Mouse (Mus musculus) T-helper 1 cell (primary cell): ENCODE results near the gene C8b.

Source experiments
- in situ Hi-C: fragments of 300-600 bp; cut with MboI, MseI; formaldehyde crosslinking; loops from one replicate; pipeline ENCODE4 v1.15.1; 2025; ENCODE audit warnings: high pct_unique_total_duplicates

C8b gene

DNA sequence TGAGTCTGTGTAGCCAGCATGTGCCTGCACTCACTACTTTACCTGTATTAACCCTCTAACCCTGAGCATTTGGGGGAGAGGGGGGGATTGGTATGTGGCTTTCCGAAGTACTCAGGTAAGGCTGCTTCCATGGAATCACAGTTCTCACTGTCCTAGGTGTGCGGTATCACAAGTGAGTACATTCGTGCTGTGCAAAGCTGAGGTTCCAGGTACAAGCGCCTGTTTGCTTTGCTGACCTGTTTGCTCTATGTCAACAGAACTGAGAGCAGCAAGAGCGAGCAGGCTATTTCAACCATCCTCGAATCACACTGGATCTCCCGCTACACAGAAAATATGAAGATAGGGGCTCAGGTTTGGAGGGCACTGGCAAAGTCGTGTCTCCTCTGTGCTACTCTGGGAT is at the start of gene C8b:
Gene C8b (plus strand): TSS at position 253 of the 400 bp plus-strand sequence.
- in situ Hi-C loops, result no loop called here

GRCm38 (mm10) chr4:104716506-104716905 is 49.6 kb upstream of the C8b start:
- in situ Hi-C loops, result no loop called here

DNA sequence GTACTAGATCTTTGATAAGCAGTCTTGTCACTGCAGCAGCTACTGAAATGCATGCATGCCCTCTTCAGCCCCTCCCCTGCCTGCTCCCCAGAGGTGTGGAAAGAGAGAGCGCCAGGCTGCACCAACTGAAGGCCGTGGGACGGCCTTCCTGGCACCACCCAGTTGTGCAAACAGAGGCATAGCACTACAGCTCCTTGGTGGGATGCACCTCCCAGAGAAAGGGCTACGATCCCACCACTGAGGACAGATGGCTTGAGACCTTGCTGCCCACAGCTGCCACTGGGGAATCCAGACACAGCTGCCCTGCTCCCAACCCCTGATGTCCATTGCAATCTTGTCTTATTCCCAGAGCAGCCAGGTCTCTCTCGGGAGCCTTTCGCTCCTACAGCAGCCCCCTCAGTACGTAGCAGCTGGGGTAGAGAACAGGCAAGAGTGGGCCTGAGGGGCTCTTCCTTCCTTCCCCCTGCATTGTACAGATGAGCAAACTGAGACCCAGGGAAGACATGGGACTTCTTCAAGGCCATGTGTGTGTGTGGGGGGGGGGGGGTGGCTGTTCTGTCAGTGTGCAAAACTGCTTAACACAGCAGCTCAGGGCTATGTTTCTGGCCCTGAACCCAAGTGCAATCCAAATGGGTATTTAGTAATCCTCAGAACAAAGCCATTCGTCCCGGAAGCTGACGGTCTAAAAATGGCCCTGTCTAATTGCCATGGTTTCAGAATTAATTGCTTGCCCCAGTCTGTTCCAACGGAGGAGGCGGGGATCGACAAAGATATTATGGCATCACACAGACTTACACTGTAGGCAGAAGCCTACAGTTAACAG is 46.9 kb upstream of the C8b start:
- in situ Hi-C loops, result no loop called here

GRCm38 (mm10) chr4:104723527-104724045 is 42.5 kb upstream of the C8b start:
- in situ Hi-C loops, result no loop called here

- in situ Hi-C loops, result no loop called here
Observed at GRCm38 (mm10) chr4:104724258-104724657, 41.9 kb upstream of the C8b start.

- in situ Hi-C loops, result no loop called here
Observed at GRCm38 (mm10) chr4:104725673-104726072, 40.4 kb upstream of the C8b start.

- in situ Hi-C loops, result no loop called here
Observed at GRCm38 (mm10) chr4:104729185-104729584, 36.9 kb upstream of the C8b start.

- in situ Hi-C loops, result no loop called here
Observed at GRCm38 (mm10) chr4:104746500-104746899, 19.6 kb upstream of the C8b start.

DNA sequence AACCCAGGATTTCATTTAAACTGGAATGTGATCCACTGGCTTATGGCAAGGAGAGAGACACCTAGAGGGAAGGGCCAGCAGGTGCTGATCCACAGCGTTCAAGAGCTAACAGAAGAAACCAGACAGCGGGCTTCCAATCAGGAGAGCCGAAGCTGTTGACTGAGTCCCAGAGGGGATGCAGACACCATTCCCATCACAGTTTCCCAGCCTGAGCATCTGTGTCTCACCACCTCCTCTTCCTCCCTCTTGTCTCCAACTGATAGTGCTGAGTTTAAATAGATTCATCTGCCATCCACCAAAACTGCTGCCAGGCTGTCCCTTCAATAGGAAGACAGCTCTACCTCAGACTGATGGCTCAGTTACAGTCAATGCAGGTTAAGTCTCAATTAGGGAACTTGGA is 12.0 kb upstream of the C8b start:
- in situ Hi-C loops, result no loop called here

- in situ Hi-C loops, result no loop called here
Observed at GRCm38 (mm10) chr4:104760878-104761624, 5.1 kb upstream of the C8b start.

DNA sequence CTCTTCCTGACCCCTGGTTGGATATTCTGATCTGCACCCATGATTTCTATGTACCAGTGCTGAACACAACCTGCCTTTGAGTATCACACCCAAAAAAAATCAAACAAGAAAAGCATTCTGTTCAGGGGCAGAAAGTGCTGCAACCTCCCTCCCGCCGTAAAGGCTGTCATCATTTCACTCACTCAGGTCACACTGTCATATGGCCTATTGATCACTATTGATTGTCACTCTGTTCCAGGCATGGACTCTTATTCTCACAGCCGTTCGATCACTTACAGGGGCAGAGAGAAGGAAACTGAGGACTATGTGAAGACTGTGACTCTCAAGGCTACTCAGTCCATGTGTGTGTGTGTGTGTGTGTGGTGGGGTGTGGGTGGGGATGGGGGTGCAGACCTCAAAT is 2.1 kb downstream of the C8b start:
- in situ Hi-C loops, result no loop called here

GRCm38 (mm10) chr4:104769602-104770001 is 3.5 kb downstream of the C8b start:
- in situ Hi-C loops, result no loop called here

GRCm38 (mm10) chr4:104770331-104770730 is 4.2 kb downstream of the C8b start:
- in situ Hi-C loops, result no loop called here

- in situ Hi-C loops, result no loop called here
Observed at GRCm38 (mm10) chr4:104775601-104776000, 9.5 kb downstream of the C8b start.

DNA sequence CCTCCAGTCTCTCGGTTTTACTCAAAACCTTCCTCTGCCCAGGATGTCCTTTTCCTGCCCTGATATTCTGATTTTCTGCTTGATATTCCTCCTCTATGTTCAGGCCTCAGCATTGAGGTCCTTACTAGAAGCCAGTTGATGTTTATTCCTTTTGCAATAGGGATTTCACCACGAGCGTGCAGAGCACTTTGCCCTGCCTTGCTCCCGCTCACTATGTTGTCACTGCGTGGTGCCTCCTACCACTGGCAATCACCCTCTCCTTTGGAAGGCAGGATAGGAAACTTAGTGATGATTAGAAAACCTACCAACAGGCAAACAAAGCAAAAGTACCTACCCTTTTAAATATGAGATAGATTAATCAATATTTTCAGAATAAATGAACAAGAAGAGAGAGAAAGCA is 13.3 kb downstream of the C8b start:
- in situ Hi-C loops, result no loop called here

DNA sequence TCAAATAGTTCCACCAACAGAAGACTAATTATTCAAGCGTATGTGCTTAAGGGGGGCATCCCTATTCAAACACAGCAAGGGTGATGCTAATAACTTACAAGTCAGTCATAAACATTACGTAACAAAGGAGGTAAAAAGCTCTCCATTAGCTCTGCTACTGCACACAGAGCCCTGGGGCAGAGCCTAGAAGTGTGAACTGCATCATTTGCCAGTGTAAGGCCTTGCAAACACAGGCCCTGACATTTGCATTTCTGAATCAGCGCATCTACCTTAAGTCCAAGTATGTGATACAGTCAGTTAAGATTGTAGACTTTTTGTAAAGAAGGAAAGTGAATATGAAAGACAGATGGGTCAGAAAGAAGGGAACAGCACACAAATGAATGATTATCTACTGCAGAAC is 15.3 kb downstream of the C8b start:
- in situ Hi-C loops, result no loop called here

DNA sequence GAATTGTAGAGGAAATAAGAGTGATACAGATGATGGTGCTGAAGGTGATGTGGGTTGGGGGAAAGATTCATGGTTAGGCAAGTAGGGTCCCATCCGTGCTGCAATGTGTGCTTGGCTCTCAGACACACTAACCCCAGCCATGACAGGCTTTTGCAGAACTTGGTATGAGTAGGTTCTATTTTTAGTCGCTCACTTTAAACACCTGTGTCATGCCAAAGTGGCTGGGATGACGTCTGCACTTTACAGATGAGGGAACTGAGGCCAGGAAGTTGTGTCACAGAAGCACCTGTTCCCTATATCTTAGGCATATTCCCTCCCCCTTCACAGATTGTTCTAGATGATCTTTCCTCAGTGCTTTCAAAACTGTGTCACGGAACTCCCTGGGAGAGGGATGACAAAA is 16.2 kb downstream of the C8b start:
- in situ Hi-C loops, result no loop called here

DNA sequence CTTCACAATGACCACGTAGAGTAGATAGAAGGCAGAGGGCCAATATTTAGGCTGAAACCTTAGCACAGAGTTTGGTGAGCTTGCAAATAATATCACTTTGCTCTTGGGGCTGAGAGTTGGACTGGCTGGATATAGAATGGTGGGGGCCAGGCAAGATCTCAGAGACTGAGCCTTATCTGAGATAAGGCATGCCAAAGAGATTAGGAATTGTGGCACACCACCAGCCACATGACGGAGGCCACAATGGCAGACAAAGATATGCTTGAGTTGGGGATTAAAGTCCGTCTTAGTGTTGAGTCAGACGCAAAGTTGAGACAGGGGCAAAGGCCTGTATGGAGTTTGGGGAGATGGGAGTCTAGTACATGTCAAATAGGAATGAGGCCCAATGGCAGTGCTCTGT is 26.0 kb downstream of the C8b start:
- in situ Hi-C loops, result no loop called here

DNA sequence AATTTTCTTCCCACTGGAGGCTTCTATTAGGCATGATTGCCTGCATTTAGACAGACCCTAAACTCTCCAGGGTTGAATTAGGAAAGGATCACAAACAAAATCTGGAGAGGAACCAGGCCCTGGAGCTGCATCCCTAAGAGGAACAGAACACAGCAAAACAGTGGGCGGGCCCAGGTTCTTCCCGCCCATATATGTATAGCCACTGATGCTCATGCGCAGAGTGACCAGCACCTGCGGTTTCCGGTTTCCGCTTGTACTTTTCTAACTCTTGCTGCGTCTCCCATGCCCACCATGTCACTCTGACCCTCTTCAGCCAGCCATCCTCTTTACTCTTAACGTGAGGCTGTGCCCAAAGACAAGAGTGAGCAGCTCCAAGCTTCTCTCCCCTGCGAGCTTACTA is 32.8 kb downstream of the C8b start:
- in situ Hi-C loops, result no loop called here

GRCm38 (mm10) chr4:104801625-104802024 is 35.5 kb downstream of the C8b start:
- in situ Hi-C loops, result no loop called here

DNA sequence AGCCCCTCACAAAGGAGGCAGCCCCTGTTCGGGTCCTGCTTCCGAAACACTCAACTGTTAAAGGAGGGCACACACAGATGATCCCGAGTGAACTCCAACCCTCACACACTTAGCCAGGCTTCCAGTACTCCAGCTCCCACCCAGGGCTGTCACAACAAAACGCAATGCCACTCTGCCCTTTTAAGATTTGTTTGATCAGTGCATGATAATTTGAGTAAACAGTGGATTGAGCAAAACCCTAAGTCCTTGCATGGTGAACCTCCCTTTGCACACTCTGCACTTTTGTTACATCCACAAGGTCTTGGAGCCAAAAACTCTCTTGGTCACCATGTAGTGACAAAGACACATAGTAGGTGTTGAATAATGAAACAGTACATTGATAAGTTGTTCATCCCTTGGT is 38.0 kb downstream of the C8b start:
- in situ Hi-C loops, result no loop called here

GRCm38 (mm10) chr4:104805414-104806257 is 39.5 kb downstream of the C8b start:
- in situ Hi-C loops, result no loop called here
